Mouse (Mus musculus) lung, adult 2 months (tissue): ENCODE measurements at regions not wholly inside any gene's neighbourhood (a gene's known extent, or its start where the extent isn't known, plus 50 kb on each side); places are given as distances from the start of the nearest gene placed in this dataset.

Source experiments
- CTCF ChIP-seq: fragments of 200-500 bp; IDR thresholded peaks from 2 replicates; pipeline ENCODE4 v1.5.1; 2011; ENCODE audit warnings: mild to moderate bottlenecking, low read length, control low read depth; ENCODE audit not compliant: insufficient read depth
- POLR2A ChIP-seq: fragments of 200-500 bp; IDR thresholded peaks from 2 replicates; pipeline ENCODE4 v1.6.1; 2011; ENCODE audit warnings: low read depth, mild to moderate bottlenecking, control low read depth, low read length, borderline replicate concordance; ENCODE audit errors: extremely low read depth

DNA sequence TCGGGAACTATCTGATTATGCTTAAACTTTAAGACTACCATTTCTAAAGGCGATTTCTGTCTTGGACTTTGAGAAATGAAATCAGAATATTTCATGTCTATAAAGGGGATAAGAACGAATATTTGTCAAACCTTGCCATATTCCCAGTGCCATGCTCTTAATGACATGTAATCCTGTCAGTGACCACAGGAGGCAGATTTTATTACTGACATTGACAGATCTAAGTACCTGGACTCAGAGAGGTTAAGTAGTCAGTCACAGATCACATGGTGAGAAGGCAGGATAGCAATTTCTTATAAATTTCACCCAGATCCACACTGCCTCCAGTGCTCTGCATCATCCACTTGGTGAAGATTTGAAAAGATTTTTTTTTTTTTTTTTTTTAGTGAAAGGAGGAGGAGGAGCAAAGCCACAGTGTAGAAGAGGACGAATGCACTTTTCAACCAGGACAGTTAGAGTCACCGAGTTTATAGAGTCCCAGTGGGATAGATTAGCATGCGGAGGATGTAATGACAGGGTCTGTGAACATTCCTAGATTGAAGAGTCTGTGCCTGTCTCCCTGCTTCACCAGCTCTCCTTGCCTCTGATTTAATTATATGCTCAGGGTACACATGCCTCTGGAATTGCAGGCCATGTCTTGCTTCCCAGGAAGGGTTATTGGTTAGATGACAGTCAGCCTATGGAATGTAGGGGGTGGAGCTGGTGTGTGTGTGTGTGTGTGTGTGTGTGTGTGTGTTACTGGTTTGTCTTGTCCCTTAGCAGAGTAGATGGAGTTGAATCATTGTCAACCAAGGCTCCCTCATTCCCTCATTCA lies 1379.7 kb downstream of the Gsdmc2 start:
- no peak for TF ChIP-seq POLR2A
- no peak for TF ChIP-seq CTCF
